Mouse (Mus musculus): ENCODE data around the gene Letm1. TPM values are rescaled to one million over a fixed set of nuclear protein-coding genes. Genes with fewer than 3 reads are reported as not detected.

Gene Letm1
- polyA plus RNA-seq, 1 experiment from 2014 or later, result 40.8 TPM

GRCm38 (mm10) chr5:33818104-33818503 is 35.5 kb upstream of the Letm1 start:
- no peaks in the 10 kb centered on the region for H3K36me3 ChIP-seq
- H3K27me3 ChIP-seq, result no peaks in the 10 kb centered on the region
- peaks cover 19% of the 10 kb centered on the region for H3K4me1 ChIP-seq
- H3K4me3 ChIP-seq, result no peak overlapping the region
- WGBS, result 39% methylated on average over 5 of the region's 5 CpGs
- H3K9me3 ChIP-seq, result no peaks in the 10 kb centered on the region
- H3K4me2 ChIP-seq, result no peak overlapping the region
- ATAC-seq (ENCODE audit: insufficient number of reproducible peaks, low FRiP score, low TSS enrichment, low read depth), result no peak
- H3K9ac ChIP-seq, result no peak overlapping the region
- H3K27ac ChIP-seq, result no peak overlapping the region

- Histone ChIP-seq H3K4me2 (no peak overlapping the region), H3K4me3 (no peak overlapping the region), H3K9me3 (no peaks in the 10 kb centered on the region), H3K36me3 (no peaks in the 10 kb centered on the region), H3K27me3 (no peaks in the 10 kb centered on the region), H3K4me1 (peaks cover 13% of the 10 kb centered on the region), H3K9ac (no peak overlapping the region), H3K27ac (no peak overlapping the region)
- ATAC-seq (ENCODE audit: insufficient number of reproducible peaks, low FRiP score, low TSS enrichment, low read depth), result no peak
- 76% methylated on average over 6 of the region's 6 CpGs for WGBS
Measured at GRCm38 (mm10) chr5:33816008-33816725, 33.5 kb upstream of the Letm1 start.

- Histone ChIP-seq H3K9ac (no peak overlapping the region), H3K27ac (no peak overlapping the region), H3K9me3 (no peaks in the 10 kb centered on the region), H3K4me3 (no peak overlapping the region), H3K4me1 (no peaks in the 10 kb centered on the region), H3K4me2 (no peak overlapping the region), H3K36me3 (no peaks in the 10 kb centered on the region), H3K27me3 (no peaks in the 10 kb centered on the region)
- WGBS, result 81% methylated on average over 4 of the region's 4 CpGs
- no peak for ATAC-seq (ENCODE audit: insufficient number of reproducible peaks, low FRiP score, low TSS enrichment, low read depth)
Measured at GRCm38 (mm10) chr5:33811519-33811918, 28.9 kb upstream of the Letm1 start.

- no peaks in the 10 kb centered on the region for H3K27me3 ChIP-seq
- WGBS, result 71% methylated on average over 2 of the region's 2 CpGs
- H3K4me2 ChIP-seq, result no peak overlapping the region
- H3K9me3 ChIP-seq, result peaks cover 4% of the 10 kb centered on the region; the same call in 1 of the 2 replicates
- H3K36me3 ChIP-seq, result no peaks in the 10 kb centered on the region
- no peaks in the 10 kb centered on the region for H3K4me1 ChIP-seq
- H3K27ac ChIP-seq, result no peak overlapping the region
- H3K9ac ChIP-seq, result no peak overlapping the region
- no peak for ATAC-seq (ENCODE audit: insufficient number of reproducible peaks, low FRiP score, low TSS enrichment, low read depth)
- no peak overlapping the region for H3K4me3 ChIP-seq
Measured at GRCm38 (mm10) chr5:33803337-33803736, 20.7 kb upstream of the Letm1 start.

GRCm38 (mm10) chr5:33791912-33792643 is 9.5 kb upstream of the Letm1 start:
- no peaks in the 10 kb centered on the region for H3K27me3 ChIP-seq
- no peak overlapping the region for H3K27ac ChIP-seq
- WGBS, result 57% methylated on average over 5 of the region's 5 CpGs
- H3K4me3 ChIP-seq, result no peak overlapping the region
- ATAC-seq (ENCODE audit: insufficient number of reproducible peaks, low FRiP score, low TSS enrichment, low read depth), result no peak
- no peak overlapping the region for H3K4me2 ChIP-seq
- no peak overlapping the region for H3K9ac ChIP-seq
- H3K9me3 ChIP-seq, result no peaks in the 10 kb centered on the region
- no peaks in the 10 kb centered on the region for H3K4me1 ChIP-seq
- H3K36me3 ChIP-seq, result no peaks in the 10 kb centered on the region

GRCm38 (mm10) chr5:33782999-33783390 is 378 bp upstream of the Letm1 start:
- 0 out of 2 replicates have a peak, but pooled peaks have one; percentile 36 for ATAC-seq (ENCODE audit: insufficient number of reproducible peaks, low FRiP score, low TSS enrichment, low read depth)
- H3K36me3 ChIP-seq, result no peaks in the 10 kb centered on the region
- H3K27ac ChIP-seq, result peak overlapping the region; percentile 57; the same call in 1 of the 2 replicates
- no peaks in the 10 kb centered on the region for H3K27me3 ChIP-seq
- H3K9ac ChIP-seq, result peak overlapping the region; percentile 86
- peaks cover 19% of the 10 kb centered on the region for H3K4me1 ChIP-seq
- no peaks in the 10 kb centered on the region for H3K9me3 ChIP-seq
- 8% methylated on average over 6 of the region's 6 CpGs for WGBS
- peak overlapping the region; percentile 88 for H3K4me2 ChIP-seq
- peak overlapping the region; percentile 88 for H3K4me3 ChIP-seq

- peak overlapping the region; percentile 81 for H3K27ac ChIP-seq
- no peak for ATAC-seq (ENCODE audit: insufficient number of reproducible peaks, low FRiP score, low TSS enrichment, low read depth)
- 3% methylated on average over 11 of the region's 11 CpGs for WGBS
Measured at GRCm38 (mm10) chr5:33781964-33782344, 663 bp downstream of the Letm1 start.

GRCm38 (mm10) chr5:33777195-33777594 is 5.4 kb downstream of the Letm1 start:
- no peak overlapping the region for H3K9ac ChIP-seq

More at GRCm38 (mm10) chr5:33781964-33782344, 663 bp downstream of the Letm1 start:
- Histone ChIP-seq H3K36me3 (peaks cover 10% of the 10 kb centered on the region; the same call in 1 of the 2 replicates), H3K4me1 (peaks cover 19% of the 10 kb centered on the region), H3K9me3 (no peaks in the 10 kb centered on the region), H3K4me2 (peak overlapping the region; percentile 88), H3K4me3 (peak overlapping the region; percentile 88), H3K27me3 (no peaks in the 10 kb centered on the region), H3K9ac (peak overlapping the region; percentile 86)

GRCm38 (mm10) chr5:33743481-33743880 is 39.1 kb downstream of the Letm1 start:
- peaks cover 78% of the 10 kb centered on the region for H3K36me3 ChIP-seq
- H3K9me3 ChIP-seq, result no peaks in the 10 kb centered on the region
- H3K4me1 ChIP-seq, result no peaks in the 10 kb centered on the region
- 91% methylated on average over 8 of the region's 8 CpGs for WGBS
- no peak for ATAC-seq (ENCODE audit: insufficient number of reproducible peaks, low FRiP score, low TSS enrichment, low read depth)
- H3K4me2 ChIP-seq, result no peak overlapping the region
- no peak overlapping the region for H3K27ac ChIP-seq
- H3K4me3 ChIP-seq, result no peak overlapping the region
- H3K9ac ChIP-seq, result no peak overlapping the region
- no peaks in the 10 kb centered on the region for H3K27me3 ChIP-seq

More at GRCm38 (mm10) chr5:33777195-33777594, 5.4 kb downstream of the Letm1 start:
- H3K4me1 ChIP-seq, result peaks cover 12% of the 10 kb centered on the region
- H3K27ac ChIP-seq, result no peak overlapping the region
- ATAC-seq (ENCODE audit: insufficient number of reproducible peaks, low FRiP score, low TSS enrichment, low read depth), result no peak
- H3K4me2 ChIP-seq, result no peak overlapping the region
- H3K4me3 ChIP-seq, result no peak overlapping the region
- H3K36me3 ChIP-seq, result peaks cover 45% of the 10 kb centered on the region
- H3K9me3 ChIP-seq, result no peaks in the 10 kb centered on the region
- no peaks in the 10 kb centered on the region for H3K27me3 ChIP-seq

GRCm38 (mm10) chr5:33740548-33740947 is 42.1 kb downstream of the Letm1 start:
- ATAC-seq (ENCODE audit: insufficient number of reproducible peaks, low FRiP score, low TSS enrichment, low read depth), result no peak
- no peak overlapping the region for H3K9ac ChIP-seq
- no peaks in the 10 kb centered on the region for H3K4me1 ChIP-seq
- H3K27me3 ChIP-seq, result no peaks in the 10 kb centered on the region
- H3K4me2 ChIP-seq, result no peak overlapping the region
- H3K27ac ChIP-seq, result no peak overlapping the region
- no peaks in the 10 kb centered on the region for H3K9me3 ChIP-seq
- 91% methylated on average over 4 of the region's 4 CpGs for WGBS
- H3K36me3 ChIP-seq, result peaks cover 59% of the 10 kb centered on the region
- H3K4me3 ChIP-seq, result no peak overlapping the region

GRCm38 (mm10) chr5:33738341-33738740 is 44.3 kb downstream of the Letm1 start:
- Histone ChIP-seq H3K9me3 (no peaks in the 10 kb centered on the region), H3K4me1 (no peaks in the 10 kb centered on the region), H3K27me3 (no peaks in the 10 kb centered on the region), H3K27ac (no peak overlapping the region), H3K36me3 (peaks cover 61% of the 10 kb centered on the region), H3K4me2 (no peak overlapping the region), H3K9ac (no peak overlapping the region), H3K4me3 (no peak overlapping the region)
- no peak for ATAC-seq (ENCODE audit: insufficient number of reproducible peaks, low FRiP score, low TSS enrichment, low read depth)

GRCm38 (mm10) chr5:33737903-33738321 is 44.7 kb downstream of the Letm1 start:
- H3K27me3 ChIP-seq, result no peaks in the 10 kb centered on the region
- H3K9me3 ChIP-seq, result no peaks in the 10 kb centered on the region
- no peak overlapping the region for H3K9ac ChIP-seq
- H3K4me2 ChIP-seq, result no peak overlapping the region
- ATAC-seq (ENCODE audit: insufficient number of reproducible peaks, low FRiP score, low TSS enrichment, low read depth), result no peak
- H3K4me1 ChIP-seq, result no peaks in the 10 kb centered on the region
- no peak overlapping the region for H3K4me3 ChIP-seq
- H3K27ac ChIP-seq, result no peak overlapping the region
- peaks cover 61% of the 10 kb centered on the region for H3K36me3 ChIP-seq
- WGBS, result 19% methylated on average over 7 of the region's 7 CpGs

Measured in limb, embryonic 15.5 days (tissue).